Mouse (Mus musculus) left cerebral cortex, postnatal 14 days (tissue): ENCODE measurements around the gene Atad5. TPM values are rescaled to one million over a fixed set of nuclear protein-coding genes. Genes with fewer than 3 reads are reported as not detected.
A peak's percentile ranks its signal among the peaks of the same experiment; 100 is the strongest.
"Not testable (repeated sequence)": the region's sequence is repeated elsewhere in the genome, so short reads cannot be mapped to it uniquely, and the experiment has no call there.

Experiments used
- DNase-seq, 2 experiments: peaks; one replicate each; pipeline ENCODE4 v3.0.0; 2021 to 2022; ENCODE audit warnings: low spot score in 2 of 2, mixed read lengths in 1 of 2
- intact Hi-C: fragments of 180-260 bp; cut with DNase I; formaldehyde crosslinking; loops from one replicate; pipeline ENCODE4 v1.15.1; 2025
- long read RNA-seq, 2 experiments: library from polyadenylated mRNA; stranded (forward); transcript quantifications; one replicate each; pipeline ENCODE4 v2.0.0; 2021
- total RNA-seq, 2 experiments: library from RNA; stranded (reverse); gene quantifications; 2 replicates each; pipeline ENCODE4 v1.2.3; 2021

The Atad5 gene
- 1 to 10 TPM; 3.0 to 3.9 TPM for total RNA-seq
- long read RNA-seq, experiment 1, partial matches to known transcripts, result 0 of 1 reads
- long read RNA-seq, experiment 1, other reads (novel, unspliced or antisense), result 1 of 1 reads
- long read RNA-seq, experiment 2, partial matches to known transcripts, result 0 of 2 reads
- long read RNA-seq, experiment 2, other reads (novel, unspliced or antisense), result 2 of 2 reads

GRCm38 (mm10) chr11:80088917-80089816, at the start of gene Atad5:
Gene Atad5, plus strand, starts transcription at chr11:80089400.
- intact Hi-C loops, result no loop called here
- peak; percentile 89 to 94 for DNase-seq

- intact Hi-C loops, result no loop called here
- peak; percentile 44 to 64 for DNase-seq
Measured at GRCm38 (mm10) chr11:80042615-80043418, 46.4 kb upstream of the Atad5 start.

- DNase-seq, result no peak
- intact Hi-C loops, result no loop called here
Measured at GRCm38 (mm10) chr11:80043419-80043817, 45.8 kb upstream of the Atad5 start.

- DNase-seq, result no peak
- intact Hi-C loops, result no loop called here
Measured at GRCm38 (mm10) chr11:80046856-80047255, 42.3 kb upstream of the Atad5 start.

DNA sequence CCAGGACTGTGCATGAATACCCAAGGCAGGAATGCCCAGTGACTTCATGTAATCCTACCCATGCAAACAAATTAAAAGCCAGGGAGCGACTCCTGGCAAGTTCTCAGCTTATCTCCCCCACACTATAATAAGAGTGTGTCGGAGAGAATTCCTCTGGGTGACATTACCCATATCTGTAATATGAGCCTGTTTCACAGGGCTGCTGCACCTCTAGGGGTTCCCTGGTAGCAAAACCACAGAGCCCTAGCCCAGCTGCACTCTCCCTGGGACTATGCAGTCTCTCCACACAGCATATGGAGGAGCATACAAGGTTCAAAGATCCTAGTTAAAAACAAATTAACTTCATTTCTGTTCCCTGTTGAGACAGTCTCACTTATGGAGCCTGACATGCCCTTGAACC, 39.1 kb upstream of the Atad5 start:
- intact Hi-C loops, result no loop called here
- DNase-seq, result no peak

DNA sequence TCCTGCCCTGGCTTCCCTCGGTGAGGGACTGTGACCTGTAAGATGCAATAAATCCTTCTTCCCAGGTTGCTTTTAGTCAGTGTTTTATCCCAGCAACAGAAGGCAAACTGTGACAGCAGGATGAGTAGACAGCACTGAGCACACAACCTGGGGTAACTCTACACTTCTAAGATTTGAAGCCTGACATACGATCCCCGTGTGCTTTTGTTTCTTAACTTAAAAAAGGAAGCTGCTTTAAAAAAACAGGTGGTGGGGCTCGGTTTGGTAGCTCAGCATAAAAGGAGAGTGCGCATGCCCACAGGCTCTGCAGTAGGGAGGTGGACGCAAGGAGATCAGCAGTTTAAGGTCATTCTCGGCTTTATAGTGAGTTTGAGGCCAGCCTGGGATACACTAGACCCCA, 36.7 kb upstream of the Atad5 start:
- intact Hi-C loops, result no loop called here
- no peak for DNase-seq

GRCm38 (mm10) chr11:80053171-80053570, 36.0 kb upstream of the Atad5 start:
- intact Hi-C loops, result no loop called here
- DNase-seq, result no peak

GRCm38 (mm10) chr11:80054659-80055058, 34.5 kb upstream of the Atad5 start:
- intact Hi-C loops, result no loop called here
- no peak for DNase-seq

- intact Hi-C loops, result no loop called here
- no peak for DNase-seq
Measured at GRCm38 (mm10) chr11:80056141-80056540, 33.1 kb upstream of the Atad5 start.

GRCm38 (mm10) chr11:80062159-80062558, 27.0 kb upstream of the Atad5 start:
- DNase-seq, result peak; percentile 31 to 65

DNA sequence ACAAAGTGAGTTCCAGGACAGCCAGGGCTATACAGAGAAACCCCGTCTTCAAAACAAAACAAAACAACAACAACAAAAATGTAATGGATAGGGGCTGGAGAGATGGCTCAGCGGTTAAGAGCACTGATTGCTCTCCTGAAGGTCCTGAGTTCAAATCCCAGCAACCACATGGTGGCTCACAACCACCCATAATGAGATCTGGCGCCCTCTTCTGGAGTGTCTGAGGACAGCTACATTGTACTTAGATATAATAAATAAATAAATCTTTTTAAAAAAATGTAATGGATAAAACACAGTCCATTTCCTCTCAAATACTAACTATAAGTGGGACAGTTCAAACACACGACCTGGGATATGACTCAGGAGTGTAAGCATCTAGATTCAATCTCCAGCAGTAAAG, 22.8 kb upstream of the Atad5 start:
- DNase-seq, intact Hi-C loops: not testable (repeated sequence)

More at GRCm38 (mm10) chr11:80062159-80062558, 27.0 kb upstream of the Atad5 start:
- intact Hi-C loops, result no loop called here

DNA sequence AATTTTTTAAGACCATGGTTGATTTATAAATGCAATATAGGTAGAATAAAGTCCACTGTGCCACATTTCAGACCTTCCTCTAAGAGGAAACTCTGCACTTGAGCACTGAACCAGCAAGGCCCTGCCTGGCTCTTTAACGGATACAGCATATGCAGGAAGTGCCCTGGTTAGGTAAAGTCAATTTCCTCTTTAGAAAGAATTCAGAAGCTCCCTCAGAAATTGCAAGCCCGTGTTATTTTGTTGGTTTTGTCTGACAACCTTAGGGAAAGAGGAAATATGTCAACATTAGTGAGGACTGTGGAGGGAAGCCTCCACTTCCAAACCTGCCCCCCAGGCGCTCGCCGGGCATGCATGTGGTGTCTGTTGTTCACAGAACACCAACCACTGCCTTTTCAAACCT, 21.6 kb upstream of the Atad5 start:
- intact Hi-C loops, result no loop called here

DNA sequence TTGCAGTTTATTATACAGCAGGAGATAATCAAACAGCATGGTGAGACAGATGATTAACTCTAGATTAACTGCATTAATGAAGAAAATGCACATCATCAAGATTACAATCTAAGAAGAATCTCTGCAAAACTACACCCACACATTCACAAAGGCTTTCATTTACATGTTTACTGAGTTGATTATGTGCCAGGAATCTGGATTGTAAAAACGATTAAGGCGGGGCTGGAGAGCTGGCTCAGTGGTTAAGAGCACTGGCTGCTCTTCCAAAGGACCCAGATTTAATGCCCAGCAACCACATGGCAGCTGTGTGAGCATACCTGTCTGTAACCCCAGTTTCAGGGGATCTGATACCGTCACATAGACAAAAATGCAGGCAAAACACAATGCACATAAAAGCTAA, 19.4 kb upstream of the Atad5 start:
- intact Hi-C loops, result no loop called here

More for the DNA sequence above, 21.6 kb upstream of the Atad5 start:
- DNase-seq, result no peak

GRCm38 (mm10) chr11:80071039-80071438, 18.2 kb upstream of the Atad5 start:
- no peak for DNase-seq
- intact Hi-C loops, result no loop called here

More for the DNA sequence above, 19.4 kb upstream of the Atad5 start:
- DNase-seq, result no peak

DNA sequence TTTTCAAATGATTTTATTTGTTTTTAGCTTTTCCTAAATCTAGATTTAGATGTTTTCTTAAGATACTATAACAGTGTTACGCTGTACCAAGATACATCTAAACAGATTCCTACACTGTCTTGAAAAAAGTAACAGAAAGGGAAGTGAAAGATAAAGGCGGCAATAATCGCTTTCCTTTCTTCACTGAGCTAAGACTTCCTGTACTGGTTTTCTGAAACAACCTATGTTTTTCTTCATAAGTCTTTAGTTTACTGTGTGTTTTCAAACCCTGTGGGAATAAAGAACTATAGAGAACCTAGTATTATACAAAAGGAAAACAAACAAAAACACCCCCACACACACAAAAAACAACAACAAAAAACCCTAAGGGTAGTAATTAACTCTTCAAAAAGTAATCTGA, 16.8 kb upstream of the Atad5 start:
- intact Hi-C loops, result no loop called here
- no peak for DNase-seq

DNA sequence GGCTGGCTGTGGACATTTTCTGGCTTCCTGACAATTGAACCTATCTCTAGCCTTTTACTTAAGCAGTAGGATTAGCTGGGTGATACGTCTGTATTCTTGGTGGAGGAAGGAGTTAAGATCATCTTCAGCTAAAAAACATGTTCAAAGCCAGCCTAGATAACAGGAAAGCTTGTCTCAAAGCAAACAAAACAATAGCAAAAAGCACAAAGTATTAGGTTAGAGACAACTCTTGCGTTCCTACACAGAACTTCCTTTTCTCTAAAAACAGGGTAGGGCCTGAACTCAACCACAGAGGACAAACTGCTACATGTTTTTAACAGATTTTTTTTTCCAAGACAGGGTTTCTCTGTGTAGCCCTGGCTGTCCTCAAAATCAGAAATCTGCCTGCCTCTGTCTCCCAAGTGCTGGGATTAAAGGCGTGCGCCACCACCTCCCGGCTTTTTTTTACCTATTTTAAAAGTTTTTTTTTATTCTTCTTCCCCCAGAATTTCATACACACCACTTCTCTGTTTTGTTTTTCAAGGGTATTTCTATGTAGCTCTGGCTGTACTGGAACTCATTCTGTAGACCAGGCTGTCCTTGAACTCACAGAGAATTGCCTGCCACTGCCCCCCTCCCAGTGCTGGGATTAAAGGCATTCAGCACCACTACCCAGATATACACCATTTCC, 13.5 kb upstream of the Atad5 start:
- DNase-seq, result no peak
- intact Hi-C loops, result no loop called here

DNA sequence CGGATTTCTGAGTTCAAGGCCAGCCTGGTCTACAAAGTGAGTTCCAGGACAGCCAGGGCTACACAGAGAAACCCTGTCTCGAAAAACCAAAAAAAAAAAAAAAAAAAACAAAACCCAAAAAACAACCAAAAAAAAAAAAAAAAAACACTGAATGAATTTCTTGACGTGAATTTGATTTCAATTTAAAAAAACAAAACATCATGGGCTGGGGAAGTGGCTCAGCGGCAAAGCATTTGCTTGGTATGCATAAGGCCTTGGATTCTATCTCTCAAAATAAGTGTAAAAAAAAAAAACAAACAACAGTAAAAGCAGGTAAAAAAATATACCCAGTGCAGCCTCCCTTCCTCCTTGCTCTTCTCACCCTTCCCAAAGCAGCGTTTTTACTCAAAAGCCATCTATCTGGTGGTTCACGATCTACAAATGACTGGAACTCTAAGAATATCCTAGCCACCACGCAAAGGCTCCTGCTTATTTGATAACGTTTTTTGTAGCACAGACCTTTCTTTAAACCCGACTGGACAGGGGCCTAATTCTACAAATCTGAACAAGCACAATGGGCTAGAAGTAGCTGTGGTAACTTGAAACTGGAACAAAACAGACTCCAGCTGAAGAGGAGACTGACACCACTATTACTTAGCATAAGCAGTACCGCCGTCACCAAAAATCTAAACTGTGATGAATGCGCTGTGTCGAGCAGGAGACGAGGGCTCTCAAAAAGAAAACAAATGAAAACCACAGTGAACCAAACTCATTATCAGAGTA, 11.2 kb upstream of the Atad5 start:
- intact Hi-C loops, result no loop called here
- DNase-seq, result no peak

- DNase-seq, result no peak
- intact Hi-C loops, result no loop called here
Measured at GRCm38 (mm10) chr11:80078831-80079230, 10.4 kb upstream of the Atad5 start.

GRCm38 (mm10) chr11:80079751-80080150, 9.4 kb upstream of the Atad5 start:
- DNase-seq, result no peak
- intact Hi-C loops, result no loop called here
